Mouse (Mus musculus): ENCODE measurements around the gene 2610042L04Rik.
"Not testable (repeated sequence)": the region's sequence is repeated elsewhere in the genome, so short reads cannot be mapped to it uniquely, and the experiment has no call there.

Gene 2610042L04Rik

GRCm38 (mm10) chr14:4334476-4335080 lies at the start of gene 2610042L04Rik:
TSS of gene 2610042L04Rik (plus strand) at chr14:4334763.
- DNase-seq (ENCODE audit: low read depth) = not testable (repeated sequence)

GRCm38 (mm10) chr14:4316983-4317382 lies 17.6 kb upstream of the 2610042L04Rik start, which contains the start of gene Gm3149:
TSS of gene Gm3149 (plus strand) at chr14:4317283.
- not testable (repeated sequence) for DNase-seq (ENCODE audit: low read depth)

GRCm38 (mm10) chr14:4335506-4335905 lies 943 bp downstream of the 2610042L04Rik start:
- DNase-seq (ENCODE audit: low read depth) = not testable (repeated sequence)

GRCm38 (mm10) chr14:4368991-4369390 lies 34.4 kb downstream of the 2610042L04Rik start:
- not testable (repeated sequence) for DNase-seq (ENCODE audit: low read depth)

- not testable (repeated sequence) for DNase-seq (ENCODE audit: low read depth)
Measured at GRCm38 (mm10) chr14:4369691-4370090, 35.1 kb downstream of the 2610042L04Rik start.

- not testable (repeated sequence) for DNase-seq (ENCODE audit: low read depth)
Measured at GRCm38 (mm10) chr14:4377871-4378270, 43.3 kb downstream of the 2610042L04Rik start.

- not testable (repeated sequence) for DNase-seq (ENCODE audit: low read depth)
Measured at GRCm38 (mm10) chr14:4385606-4386005, 51.0 kb downstream of the 2610042L04Rik start.

- DNase-seq (ENCODE audit: low read depth) = not testable (repeated sequence)
Measured at GRCm38 (mm10) chr14:4392841-4393530, 58.4 kb downstream of the 2610042L04Rik start.

GRCm38 (mm10) chr14:4397226-4397625 lies 62.7 kb downstream of the 2610042L04Rik start, which contains the start of gene Gm3159:
TSS of gene Gm3159 (plus strand) at chr14:4397526.
- not testable (repeated sequence) for DNase-seq (ENCODE audit: low read depth)

- not testable (repeated sequence) for DNase-seq (ENCODE audit: low read depth)
Measured at GRCm38 (mm10) chr14:4398624-4399023, 64.1 kb downstream of the 2610042L04Rik start.

GRCm38 (mm10) chr14:4400115-4400789 lies 65.7 kb downstream of the 2610042L04Rik start:
- not testable (repeated sequence) for DNase-seq (ENCODE audit: low read depth)

- DNase-seq (ENCODE audit: low read depth) = not testable (repeated sequence)
Measured at GRCm38 (mm10) chr14:4401245-4401644, 66.7 kb downstream of the 2610042L04Rik start.

GRCm38 (mm10) chr14:4403840-4404239 lies 69.3 kb downstream of the 2610042L04Rik start:
- DNase-seq (ENCODE audit: low read depth) = not testable (repeated sequence)

All from c-Kit-positive CD71-negative TER-119-negative erythroid progenitor cells, embryonic 14.5 days (primary cell).